Mouse (Mus musculus) megakaryocyte, embryonic 14.5 days (primary cell): ENCODE measurements at regions not wholly inside any gene's neighbourhood (a gene's known extent, or its start where the extent isn't known, plus 50 kb on each side); places are given as distances from the start of the nearest gene placed in this dataset.

Source experiments
- H3K27me3 ChIP-seq: replicated peaks from 2 replicates; pipeline ENCODE3; 2012; ENCODE audit warnings: inconsistent platforms
- H3K36me3 ChIP-seq: replicated peaks from 2 replicates; pipeline ENCODE3; 2012; ENCODE audit warnings: low read length, inconsistent platforms, mixed read lengths
- H3K4me1 ChIP-seq: 2 replicates; pipeline ENCODE4 v1.6.1; 2012; ENCODE audit warnings: inconsistent platforms
- H3K4me3 ChIP-seq: replicated peaks from 2 replicates; pipeline ENCODE3; 2012; ENCODE audit warnings: moderate library complexity, mild to moderate bottlenecking, inconsistent platforms
- H3K9me3 ChIP-seq: 2 replicates; pipeline ENCODE4 v1.6.1; 2012; ENCODE audit warnings: inconsistent platforms
- FLI1 ChIP-seq: IDR thresholded peaks from 2 replicates; pipeline ENCODE4 v1.6.1; 2012; ENCODE audit warnings: low read length, inconsistent platforms, mixed read lengths
- GATA1 ChIP-seq: IDR thresholded peaks from 3 replicates; pipeline ENCODE4 v1.6.1; 2012; ENCODE audit warnings: mixed read lengths, low read length, inconsistent platforms, borderline replicate concordance

- Histone ChIP-seq H3K27me3 (peaks cover 2% of the 10 kb centered on the region), H3K4me1 (no peaks in the 10 kb centered on the region), H3K36me3 (no peaks in the 10 kb centered on the region), H3K9me3 (no peaks in the 10 kb centered on the region), H3K4me3 (no peak overlapping the region)
- TF ChIP-seq FLI1 (no peak), GATA1 (no peak)
Observed at GRCm38 (mm10) chr2:148192946-148193345, 146.2 kb upstream of the Foxa2 start.

- H3K27me3 ChIP-seq = peaks cover 2% of the 10 kb centered on the region
- no peak overlapping the region for H3K4me3 ChIP-seq
- H3K36me3 ChIP-seq = no peaks in the 10 kb centered on the region
- TF ChIP-seq FLI1 (no peak), GATA1 (no peak)
- H3K9me3 ChIP-seq = no peaks in the 10 kb centered on the region
- H3K4me1 ChIP-seq = no peaks in the 10 kb centered on the region
Observed at GRCm38 (mm10) chr2:148197375-148198015, 150.7 kb upstream of the Foxa2 start.

GRCm38 (mm10) chr2:148206633-148207032 is 159.9 kb upstream of the Foxa2 start:
- Histone ChIP-seq H3K4me3 (no peak overlapping the region), H3K36me3 (no peaks in the 10 kb centered on the region), H3K27me3 (peaks cover 9% of the 10 kb centered on the region), H3K4me1 (peaks cover 3% of the 10 kb centered on the region; the same call in 1 of the 2 replicates), H3K9me3 (no peaks in the 10 kb centered on the region)
- TF ChIP-seq GATA1 = no peak
- TF ChIP-seq FLI1 = no peak

GRCm38 (mm10) chr2:148210813-148211212 is 164.0 kb upstream of the Foxa2 start:
- Histone ChIP-seq H3K36me3 (no peaks in the 10 kb centered on the region), H3K4me1 (peaks cover 3% of the 10 kb centered on the region; the same call in 1 of the 2 replicates), H3K9me3 (no peaks in the 10 kb centered on the region), H3K27me3 (peaks cover 3% of the 10 kb centered on the region), H3K4me3 (no peak overlapping the region)
- TF ChIP-seq FLI1 (no peak), GATA1 (no peak)

- H3K27me3 ChIP-seq = peaks cover 2% of the 10 kb centered on the region
- no peaks in the 10 kb centered on the region for H3K4me1 ChIP-seq
- TF ChIP-seq FLI1 (no peak), GATA1 (no peak)
- no peak overlapping the region for H3K4me3 ChIP-seq
- no peaks in the 10 kb centered on the region for H3K36me3 ChIP-seq
- H3K9me3 ChIP-seq = no peaks in the 10 kb centered on the region
Observed at GRCm38 (mm10) chr2:148217136-148217535, 170.4 kb upstream of the Foxa2 start.

GRCm38 (mm10) chr2:148233691-148234300 is 161.3 kb upstream of the Sstr4 start:
- Histone ChIP-seq H3K36me3 (no peaks in the 10 kb centered on the region), H3K4me1 (no peaks in the 10 kb centered on the region), H3K9me3 (no peaks in the 10 kb centered on the region), H3K27me3 (peaks cover 1% of the 10 kb centered on the region), H3K4me3 (no peak overlapping the region)
- no peak for TF ChIP-seq GATA1
- TF ChIP-seq FLI1 = no peak

GRCm38 (mm10) chr2:148237121-148237520 is 158.0 kb upstream of the Sstr4 start:
- TF ChIP-seq FLI1 (no peak), GATA1 (no peak)
- no peaks in the 10 kb centered on the region for H3K9me3 ChIP-seq
- no peaks in the 10 kb centered on the region for H3K36me3 ChIP-seq
- no peak overlapping the region for H3K4me3 ChIP-seq
- H3K4me1 ChIP-seq = peaks cover 5% of the 10 kb centered on the region; the same call in 1 of the 2 replicates
- H3K27me3 ChIP-seq = peaks cover 13% of the 10 kb centered on the region

- H3K36me3 ChIP-seq = no peaks in the 10 kb centered on the region
- TF ChIP-seq GATA1 (no peak), FLI1 (no peak)
- no peaks in the 10 kb centered on the region for H3K9me3 ChIP-seq
- no peak overlapping the region for H3K4me3 ChIP-seq
- peaks cover 13% of the 10 kb centered on the region for H3K27me3 ChIP-seq
- H3K4me1 ChIP-seq = peaks cover 5% of the 10 kb centered on the region; the same call in 1 of the 2 replicates
Observed at GRCm38 (mm10) chr2:148239046-148239445, 156.1 kb upstream of the Sstr4 start.

- Histone ChIP-seq H3K27me3 (peaks cover 12% of the 10 kb centered on the region), H3K36me3 (no peaks in the 10 kb centered on the region), H3K4me3 (no peak overlapping the region), H3K4me1 (peaks cover 5% of the 10 kb centered on the region; the same call in 1 of the 2 replicates), H3K9me3 (no peaks in the 10 kb centered on the region)
- TF ChIP-seq FLI1 = no peak
- no peak for TF ChIP-seq GATA1
Observed at GRCm38 (mm10) chr2:148242242-148242641, 152.9 kb upstream of the Sstr4 start.

GRCm38 (mm10) chr2:148245575-148245974 is 149.6 kb upstream of the Sstr4 start:
- Histone ChIP-seq H3K4me1 (peaks cover 5% of the 10 kb centered on the region; the same call in 1 of the 2 replicates), H3K27me3 (no peaks in the 10 kb centered on the region), H3K9me3 (no peaks in the 10 kb centered on the region), H3K36me3 (no peaks in the 10 kb centered on the region), H3K4me3 (no peak overlapping the region)
- no peak for TF ChIP-seq GATA1
- TF ChIP-seq FLI1 = no peak

GRCm38 (mm10) chr2:148250902-148251301 is 144.2 kb upstream of the Sstr4 start:
- Histone ChIP-seq H3K4me3 (no peak overlapping the region), H3K9me3 (no peaks in the 10 kb centered on the region), H3K4me1 (no peaks in the 10 kb centered on the region), H3K36me3 (no peaks in the 10 kb centered on the region), H3K27me3 (peaks cover 5% of the 10 kb centered on the region)
- TF ChIP-seq GATA1 (no peak), FLI1 (no peak)
